Mouse (Mus musculus) thymus, adult 2 months (tissue): ENCODE results near the gene C1qbp. TPM values are rescaled to one million over a fixed set of nuclear protein-coding genes. Genes with fewer than 3 reads are reported as not detected.

Experiments used
- DNase-seq: peaks from one replicate; pipeline ENCODE4 v3.0.0; 2021
- H3K27ac ChIP-seq: fragments of 200-500 bp; 2 replicates; pipeline ENCODE4 v1.5.1; 2012; ENCODE audit warnings: low read length, control low read depth; ENCODE audit not compliant: control insufficient read depth, insufficient read depth
- H3K27me3 ChIP-seq: fragments of 200-500 bp; 2 replicates; pipeline ENCODE4 v1.6.1; 2012; ENCODE audit warnings: mild to moderate bottlenecking, low read length, moderate library complexity, mixed read lengths; ENCODE audit not compliant: control insufficient read depth, insufficient read depth
- H3K36me3 ChIP-seq: fragments of 200-500 bp; 2 replicates; pipeline ENCODE4 v1.6.1; 2012; ENCODE audit warnings: mild to moderate bottlenecking, low read length, moderate library complexity; ENCODE audit not compliant: control insufficient read depth, insufficient read depth
- H3K4me1 ChIP-seq: fragments of 200-500 bp; replicated peaks from 2 replicates; pipeline ENCODE4 v1.6.1; 2012; ENCODE audit warnings: low read length; ENCODE audit not compliant: control insufficient read depth, insufficient read depth
- H3K4me3 ChIP-seq: fragments of 200-500 bp; 2 replicates; pipeline ENCODE4 v1.5.1; 2012; ENCODE audit warnings: mild to moderate bottlenecking, low read length, control low read depth, moderate library complexity; ENCODE audit not compliant: control insufficient read depth, insufficient read depth
- CTCF ChIP-seq: fragments of 200-500 bp; IDR thresholded peaks from 2 replicates; pipeline ENCODE4 v1.5.1; 2012; ENCODE audit warnings: mild to moderate bottlenecking, control low read depth, low read length, moderate library complexity, borderline replicate concordance; ENCODE audit not compliant: control insufficient read depth, poor library complexity, insufficient read depth; ENCODE audit errors: extremely low read depth
- POLR2A ChIP-seq: fragments of 200-500 bp; IDR thresholded peaks from 2 replicates; pipeline ENCODE4 v1.6.1; 2012; ENCODE audit warnings: mild to moderate bottlenecking, low read length, control low read depth, moderate library complexity; ENCODE audit not compliant: control insufficient read depth, poor library complexity, insufficient read depth; ENCODE audit errors: extremely low read depth
- WGBS: fragments of 180-500 bp; shearing (Covaris S2); methylation state at CpG from one replicate; pipeline ENCODE4 v1.1.7; 2018; 5-methylcytosine and 5-hydroxymethylcytosine counted together
- polyA plus RNA-seq: library from polyadenylated mRNA; depleted of rRNA; stranded (reverse); fragments of >200 nt; gene quantifications from 2 replicates; pipeline ENCODE4 v1.2.3, GENCODE M21; 2012; rRNA removed

Gene C1qbp
- polyA plus RNA-seq, 1 experiment, result 132 TPM

DNA sequence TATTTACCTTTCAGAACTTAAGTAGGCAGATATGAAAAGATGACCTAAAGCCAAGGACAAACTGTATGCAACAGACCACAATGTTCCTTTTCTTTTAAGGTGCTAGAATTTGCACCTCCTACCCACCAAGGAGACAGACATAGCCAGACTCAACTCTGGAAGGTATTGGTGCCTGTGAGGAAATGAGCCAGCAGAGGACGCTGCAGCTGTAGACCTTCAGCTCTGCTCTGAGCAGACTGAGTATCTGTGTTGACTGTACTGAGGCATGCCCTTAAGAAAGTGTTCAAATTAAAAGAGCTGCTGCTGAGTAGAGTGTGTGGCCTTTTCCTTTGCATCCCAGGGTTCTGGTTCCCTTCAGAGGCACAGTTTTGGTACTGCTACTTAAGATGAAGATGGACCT is 40.2 kb downstream of the C1qbp start:
- TF ChIP-seq CTCF (no peak), POLR2A (no peak)
- H3K4me3 ChIP-seq, result no peak overlapping the region
- no peak overlapping the region for H3K27ac ChIP-seq
- peaks cover 60% of the 10 kb centered on the region for H3K36me3 ChIP-seq
- H3K4me1 ChIP-seq, result no peaks in the 10 kb centered on the region
- 97% methylated on average over 1 of the region's 1 CpGs for WGBS
- no peak for DNase-seq
- no peaks in the 10 kb centered on the region for H3K27me3 ChIP-seq

DNA sequence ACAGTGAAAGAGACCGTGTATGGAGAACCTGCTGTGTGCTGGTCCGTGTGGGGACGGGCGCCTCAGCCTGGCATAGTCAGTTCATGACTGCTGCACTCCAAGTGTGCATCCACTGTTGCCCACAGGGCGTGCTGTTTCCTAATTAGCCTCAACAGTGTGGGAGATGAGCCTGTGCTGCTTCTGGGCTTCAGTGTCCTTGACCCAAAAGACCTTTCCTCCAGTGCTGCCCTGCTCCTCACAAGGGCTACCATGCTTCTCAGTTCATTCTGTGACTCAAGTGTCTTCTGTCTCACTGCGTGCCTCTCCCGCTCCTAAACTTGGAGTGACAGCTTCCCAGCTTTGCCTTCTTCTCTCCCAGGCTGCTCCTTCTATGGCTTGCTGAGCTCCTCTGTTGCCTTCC is 47.5 kb downstream of the C1qbp start:
- Histone ChIP-seq H3K27ac (no peak overlapping the region), H3K4me1 (no peaks in the 10 kb centered on the region), H3K4me3 (no peak overlapping the region), H3K36me3 (peaks cover 33% of the 10 kb centered on the region), H3K27me3 (no peaks in the 10 kb centered on the region)
- no peak for DNase-seq
- 97% methylated on average over 7 of the region's 7 CpGs for WGBS
- TF ChIP-seq CTCF, result no peak
- TF ChIP-seq POLR2A, result no peak

DNA sequence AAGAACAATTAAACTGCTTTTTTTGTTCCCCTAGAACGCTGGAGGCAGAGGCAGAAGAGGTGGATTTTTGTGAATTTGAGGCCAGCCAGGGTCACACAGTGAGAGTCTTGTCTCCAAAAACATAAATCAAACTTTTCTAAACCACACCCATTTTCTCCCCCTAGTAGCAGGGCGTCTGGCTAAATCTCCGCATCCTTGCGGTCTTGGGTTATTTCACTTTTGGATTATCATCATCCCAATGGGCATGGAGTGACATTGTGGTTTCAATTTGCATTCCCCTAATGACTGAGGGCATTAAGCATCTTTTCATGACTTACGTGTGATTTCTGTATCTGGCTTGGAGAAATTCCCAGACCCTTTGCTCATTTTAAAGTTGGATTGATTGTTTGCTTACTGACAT is 51.4 kb downstream of the C1qbp start:
- WGBS, result 96% methylated on average over 5 of the region's 5 CpGs
- H3K27me3 ChIP-seq, result no peaks in the 10 kb centered on the region
- no peak for TF ChIP-seq CTCF
- TF ChIP-seq POLR2A, result no peak
- H3K27ac ChIP-seq, result no peak overlapping the region
- no peak for DNase-seq
- H3K36me3 ChIP-seq, result peaks cover 26% of the 10 kb centered on the region
- no peak overlapping the region for H3K4me3 ChIP-seq
- no peaks in the 10 kb centered on the region for H3K4me1 ChIP-seq

Other genes starting within 250 kb of the C1qbp start
- 3.9 and 4.6 TPM in 2 replicates for gene Zfp3, start 218.8 kb downstream of the C1qbp start, polyA plus RNA-seq
- gene Scimp, start 170.4 kb downstream of the C1qbp start, polyA plus RNA-seq, result 2.4 and 3.1 TPM in 2 replicates
- gene Rabep1, start 138.2 kb downstream of the C1qbp start, polyA plus RNA-seq, result 3.5 and 3.7 TPM in 2 replicates
- gene Nup88, start 13.1 kb downstream of the C1qbp start, polyA plus RNA-seq, result 49.4 and 50.2 TPM in 2 replicates
- 45.5 and 63.5 TPM in 2 replicates for gene Rpain, start 12.8 kb downstream of the C1qbp start, polyA plus RNA-seq
- gene Dhx33, start 21.4 kb upstream of the C1qbp start, polyA plus RNA-seq, result 26.4 and 28.4 TPM in 2 replicates
- 8.6 and 10.0 TPM in 2 replicates for gene Mis12, start 36.6 kb upstream of the C1qbp start, polyA plus RNA-seq
- gene Derl2, start 36.8 kb upstream of the C1qbp start, polyA plus RNA-seq, result 12.5 and 14.1 TPM in 2 replicates
- gene 6330403K07Rik, start 50.5 kb upstream of the C1qbp start, polyA plus RNA-seq, result 0.84 and 1.2 TPM in 2 replicates
- gene Nlrp1a, start 161.7 kb upstream of the C1qbp start, polyA plus RNA-seq, result 0.12 and 0.28 TPM in 2 replicates
- gene Nlrp1b, start 247.7 kb upstream of the C1qbp start, polyA plus RNA-seq, result 0.59 and 0.84 TPM in 2 replicates